Mouse (Mus musculus) liver, embryonic 15.5 days (tissue): ENCODE results near the gene Bloc1s2. TPM values are rescaled to one million over a fixed set of nuclear protein-coding genes. Genes with fewer than 3 reads are reported as not detected.

ENCODE experiments used
- ATAC-seq: fragments of 200-750 bp; cut with Nextera tagmentation; 2 replicates; pipeline ENCODE4 v1.8.0; 2017; ENCODE audit warnings: moderate number of reproducible peaks, mild to moderate bottlenecking, moderate library complexity; ENCODE audit not compliant: insufficient read depth
- H3K27ac ChIP-seq: fragments of 300-500 bp; sonication (generic); replicated peaks from 2 replicates; pipeline ENCODE4 v1.5.1; 2015; ENCODE audit warnings: mild to moderate bottlenecking, inconsistent platforms
- H3K27me3 ChIP-seq: fragments of 300-500 bp; sonication (generic); 2 replicates; pipeline ENCODE4 v1.6.1; 2015; ENCODE audit warnings: mild to moderate bottlenecking, inconsistent platforms
- H3K36me3 ChIP-seq: fragments of 300-500 bp; sonication (generic); replicated peaks from 2 replicates; pipeline ENCODE4 v1.6.1; 2015; ENCODE audit warnings: moderate library complexity, mild to moderate bottlenecking, inconsistent platforms
- H3K4me1 ChIP-seq: fragments of 300-500 bp; sonication (generic); replicated peaks from 2 replicates; pipeline ENCODE4 v1.6.1; 2015; ENCODE audit warnings: inconsistent platforms
- H3K4me2 ChIP-seq: fragments of 300-500 bp; sonication (generic); 2 replicates; pipeline ENCODE4 v1.6.1; 2015; ENCODE audit warnings: moderate library complexity, mild to moderate bottlenecking, inconsistent platforms
- H3K4me3 ChIP-seq: fragments of 300-500 bp; sonication (generic); replicated peaks from 2 replicates; pipeline ENCODE4 v1.5.1; 2015; ENCODE audit warnings: mild to moderate bottlenecking, inconsistent platforms
- H3K9ac ChIP-seq: fragments of 300-500 bp; sonication (generic); 2 replicates; pipeline ENCODE4 v1.6.1; 2015; ENCODE audit warnings: moderate library complexity, mild to moderate bottlenecking, inconsistent platforms
- H3K9me3 ChIP-seq: fragments of 300-500 bp; sonication (generic); replicated peaks from 2 replicates; pipeline ENCODE4 v1.6.1; 2016; ENCODE audit warnings: inconsistent platforms
- WGBS: fragments of 180-500 bp; shearing (Covaris S2); methylation state at CpG from one replicate; pipeline ENCODE4 v1.1.7; 2015; ENCODE audit warnings: mixed read lengths; ENCODE audit not compliant: insufficient replicate concordance; 5-methylcytosine and 5-hydroxymethylcytosine counted together
- polyA plus RNA-seq: library from polyadenylated mRNA; unstranded; fragments of >200 nt; fragmentation: Nextera tagmentation; extraction: Ambion mirVana; gene quantifications from 2 replicates; pipeline ENCODE4 v1.2.1, GENCODE M21; 2015

Bloc1s2 gene
- polyA plus RNA-seq, 1 experiment from 2014 or later = 35.1 TPM

GRCm38 (mm10) chr19:44103001-44103400 is 43.2 kb downstream of the Bloc1s2 start:
- Histone ChIP-seq H3K9ac (no peak overlapping the region), H3K36me3 (peaks cover 22% of the 10 kb centered on the region), H3K9me3 (no peaks in the 10 kb centered on the region), H3K4me3 (no peak overlapping the region), H3K4me2 (no peak overlapping the region), H3K4me1 (peaks cover 30% of the 10 kb centered on the region), H3K27ac (no peak overlapping the region), H3K27me3 (no peaks in the 10 kb centered on the region)
- no peak for ATAC-seq
- 78% methylated on average over 3 of the region's 3 CpGs for WGBS

- Histone ChIP-seq H3K4me3 (no peak overlapping the region), H3K9ac (no peak overlapping the region), H3K36me3 (peaks cover 40% of the 10 kb centered on the region), H3K4me1 (peaks cover 17% of the 10 kb centered on the region), H3K27me3 (no peaks in the 10 kb centered on the region), H3K9me3 (no peaks in the 10 kb centered on the region), H3K27ac (no peak overlapping the region), H3K4me2 (no peak overlapping the region)
- no peak for ATAC-seq
Observed at GRCm38 (mm10) chr19:44100840-44101239, 45.4 kb downstream of the Bloc1s2 start.

Other genes with a start within 250 kb of the Bloc1s2 start
- 2.5 and 2.7 TPM in 2 replicates for gene Dnmbp, start 206.3 kb downstream of the Bloc1s2 start, polyA plus RNA-seq
- gene Cpn1, start 159.9 kb downstream of the Bloc1s2 start, polyA plus RNA-seq = 81.5 and 93.1 TPM in 2 replicates
- 26.7 and 31.2 TPM in 2 replicates for gene Cyp2c23, start 117.2 kb downstream of the Bloc1s2 start, polyA plus RNA-seq
- 17.8 and 20.6 TPM in 2 replicates for gene Erlin1, start 76.7 kb downstream of the Bloc1s2 start, polyA plus RNA-seq
- 19.4 and 20.2 TPM in 2 replicates for gene Chuk, start 39.0 kb downstream of the Bloc1s2 start, polyA plus RNA-seq
- gene Cwf19l1, start 10.6 kb downstream of the Bloc1s2 start, polyA plus RNA-seq = 14.7 and 16.9 TPM in 2 replicates
- gene Pkd2l1, start 46.0 kb upstream of the Bloc1s2 start, polyA plus RNA-seq = not detected in 2 replicates
- gene Scd3, start 56.8 kb upstream of the Bloc1s2 start, polyA plus RNA-seq = not detected in 2 replicates
- gene Scd2, start 147.2 kb upstream of the Bloc1s2 start, polyA plus RNA-seq = 108 and 124 TPM in 2 replicates
- 0.03 TPM in 1 of 2 replicates, not detected in the other for gene Scd4, start 186.6 kb upstream of the Bloc1s2 start, polyA plus RNA-seq